Mouse (Mus musculus): ENCODE data around the gene Tlr4.

GRCm38 (mm10) chr4:66894547-66894946 is 67.2 kb downstream of the Tlr4 start:
- no peak for TF ChIP-seq EP300 (IDR thresholded peaks at IDR 0.05; ENCODE audit: low read length)
- TF ChIP-seq BHLHE40 (IDR thresholded peaks at IDR 0.05; ENCODE audit: low read depth, low read length) = no peak
- no peak for TF ChIP-seq NELFE (IDR thresholded peaks at IDR 0.05; ENCODE audit: low read depth, low read length)
- TF ChIP-seq JUN (IDR thresholded peaks at IDR 0.05; ENCODE audit: insufficient read depth, low read depth, low read length) = no peak
- no peak for TF ChIP-seq ZKSCAN1 (IDR thresholded peaks at IDR 0.05; ENCODE audit: borderline replicate concordance, low read depth, low read length)
- TF ChIP-seq MYC (IDR thresholded peaks at IDR 0.05; ENCODE audit: low read depth, low read length) = no peak
- TF ChIP-seq HCFC1 (IDR thresholded peaks at IDR 0.05; ENCODE audit: low read depth, low read length) = no peak
